Mouse (Mus musculus) lung, postnatal 0 days (tissue): ENCODE measurements at regions not wholly inside any gene's neighbourhood (a gene's known extent, or its start where the extent isn't known, plus 50 kb on each side); places are given as distances from the start of the nearest gene placed in this dataset.

Experiments used
- ATAC-seq: fragments of 200-750 bp; cut with Nextera tagmentation; 2 replicates; pipeline ENCODE4 v1.8.0; 2017; ENCODE audit warnings: moderate library complexity
- DNase-seq: peaks from one replicate; pipeline ENCODE4 v3.0.0-alpha.2; 2016; ENCODE audit warnings: low spot score
- H3K27ac ChIP-seq: fragments of 300-500 bp; sonication (generic); 2 replicates; pipeline ENCODE4 v1.5.1; 2014; ENCODE audit warnings: antibody characterized with exemption, mild to moderate bottlenecking, low read length, mixed read lengths
- H3K27me3 ChIP-seq: fragments of 300-500 bp; sonication (generic); replicated peaks from 2 replicates; pipeline ENCODE4 v1.6.1; 2014; ENCODE audit warnings: low read length, mixed read lengths; ENCODE audit not compliant: insufficient read depth
- H3K36me3 ChIP-seq: fragments of 300-500 bp; sonication (generic); 2 replicates; pipeline ENCODE4 v1.6.1; 2014; ENCODE audit warnings: low read length, mixed read lengths; ENCODE audit not compliant: insufficient read depth
- H3K4me1 ChIP-seq: fragments of 300-500 bp; sonication (generic); 2 replicates; pipeline ENCODE4 v1.6.1; 2014; ENCODE audit warnings: antibody characterized with exemption, low read depth, low read length, mixed read lengths; ENCODE audit not compliant: insufficient read depth
- H3K4me2 ChIP-seq: fragments of 300-500 bp; sonication (generic); replicated peaks from 2 replicates; pipeline ENCODE4 v1.6.1; 2014; ENCODE audit warnings: low read depth, mild to moderate bottlenecking, low read length, moderate library complexity, mixed read lengths
- H3K4me3 ChIP-seq: fragments of 300-500 bp; sonication (generic); 2 replicates; pipeline ENCODE4 v1.5.1; 2014; ENCODE audit warnings: low read depth, low read length
- H3K9ac ChIP-seq: fragments of 300-500 bp; sonication (generic); replicated peaks from 2 replicates; pipeline ENCODE4 v1.6.1; 2014; ENCODE audit warnings: low read depth, mild to moderate bottlenecking
- H3K9me3 ChIP-seq: fragments of 300-500 bp; sonication (generic); 2 replicates; pipeline ENCODE4 v1.6.1; 2016; ENCODE audit warnings: low read length, mixed read lengths
- CTCF ChIP-seq: IDR thresholded peaks from 2 replicates; pipeline ENCODE4 v1.5.1; 2016; ENCODE audit warnings: antibody characterized with exemption, mild to moderate bottlenecking
- EP300 ChIP-seq: IDR thresholded peaks from 2 replicates; pipeline ENCODE4 v1.6.1; 2016; ENCODE audit warnings: antibody characterized with exemption, mild to moderate bottlenecking, control low read depth
- WGBS: fragments of 180-500 bp; shearing (Covaris S2); extraction: QIAGEN DNeasy Blood & Tissue Kit; methylation state at CpG from one replicate; pipeline ENCODE4 v1.1.7; 2014; 5-methylcytosine and 5-hydroxymethylcytosine counted together

- Histone ChIP-seq H3K4me2 (no peak overlapping the region), H3K9me3 (no peaks in the 10 kb centered on the region)
- TF ChIP-seq EP300: no peak
- no peak for TF ChIP-seq CTCF
These were observed 75.9 kb upstream of the Sox9 start for GRCm38 (mm10) chr11:112706091-112706490.

GRCm38 (mm10) chr11:112708119-112708730 lies 73.8 kb upstream of the Sox9 start:
- TF ChIP-seq CTCF: no peak
- TF ChIP-seq EP300: no peak
- H3K4me2 ChIP-seq: no peak overlapping the region
- H3K27ac ChIP-seq: no peak overlapping the region
- H3K4me1 ChIP-seq: no peaks in the 10 kb centered on the region
- no peaks in the 10 kb centered on the region for H3K36me3 ChIP-seq
- no peak for DNase-seq
- H3K9me3 ChIP-seq: no peaks in the 10 kb centered on the region
- no peaks in the 10 kb centered on the region for H3K27me3 ChIP-seq
- no peak for ATAC-seq
- 48% methylated on average over 11 of the region's 11 CpGs for WGBS
- H3K9ac ChIP-seq: no peak overlapping the region
- no peak overlapping the region for H3K4me3 ChIP-seq

More at GRCm38 (mm10) chr11:112706091-112706490, 75.9 kb upstream of the Sox9 start:
- Histone ChIP-seq H3K4me1 (no peaks in the 10 kb centered on the region), H3K36me3 (no peaks in the 10 kb centered on the region), H3K9ac (no peak overlapping the region), H3K27me3 (no peaks in the 10 kb centered on the region), H3K4me3 (no peak overlapping the region), H3K27ac (no peak overlapping the region)
- WGBS: 74% methylated on average over 10 of the region's 10 CpGs
- ATAC-seq (no peak), DNase-seq (no peak)

GRCm38 (mm10) chr11:112711656-112712055 lies 70.4 kb upstream of the Sox9 start:
- WGBS: 51% methylated on average over 5 of the region's 5 CpGs
- no peak overlapping the region for H3K4me3 ChIP-seq
- no peak for DNase-seq

GRCm38 (mm10) chr11:112718547-112718946 lies 63.5 kb upstream of the Sox9 start:
- Histone ChIP-seq H3K9me3 (no peaks in the 10 kb centered on the region), H3K9ac (no peak overlapping the region), H3K4me3 (no peak overlapping the region), H3K36me3 (no peaks in the 10 kb centered on the region), H3K4me2 (no peak overlapping the region), H3K4me1 (no peaks in the 10 kb centered on the region), H3K27ac (no peak overlapping the region), H3K27me3 (no peaks in the 10 kb centered on the region)
- WGBS: 79% methylated on average over 2 of the region's 2 CpGs
- TF ChIP-seq EP300 (no peak), CTCF (peak; percentile 27)
- no peak for ATAC-seq
- DNase-seq: no peak

More at GRCm38 (mm10) chr11:112711656-112712055, 70.4 kb upstream of the Sox9 start:
- no peak for ATAC-seq
- TF ChIP-seq EP300 (no peak), CTCF (no peak)
- Histone ChIP-seq H3K27ac (no peak overlapping the region), H3K4me1 (no peaks in the 10 kb centered on the region), H3K9me3 (no peaks in the 10 kb centered on the region), H3K36me3 (no peaks in the 10 kb centered on the region), H3K9ac (no peak overlapping the region), H3K27me3 (no peaks in the 10 kb centered on the region), H3K4me2 (no peak overlapping the region)

GRCm38 (mm10) chr11:112720652-112721051 lies 61.4 kb upstream of the Sox9 start:
- H3K9ac ChIP-seq: no peak overlapping the region
- no peak overlapping the region for H3K4me3 ChIP-seq
- no peaks in the 10 kb centered on the region for H3K9me3 ChIP-seq
- 72% methylated on average over 4 of the region's 4 CpGs for WGBS
- no peaks in the 10 kb centered on the region for H3K36me3 ChIP-seq
- no peaks in the 10 kb centered on the region for H3K27me3 ChIP-seq
- DNase-seq (no peak), ATAC-seq (no peak)
- H3K4me1 ChIP-seq: no peaks in the 10 kb centered on the region
- H3K27ac ChIP-seq: no peak overlapping the region
- no peak overlapping the region for H3K4me2 ChIP-seq
- TF ChIP-seq CTCF: no peak
- no peak for TF ChIP-seq EP300

- 10% methylated on average over 4 of the region's 4 CpGs for WGBS
- ATAC-seq: no peak
These were observed 59.1 kb upstream of the Sox9 start for GRCm38 (mm10) chr11:112722936-112723335.

More at GRCm38 (mm10) chr11:112722936-112723335, 59.1 kb upstream of the Sox9 start:
- no peak for TF ChIP-seq EP300
- TF ChIP-seq CTCF: no peak
- no peak overlapping the region for H3K27ac ChIP-seq
- DNase-seq: no peak
- no peak overlapping the region for H3K4me3 ChIP-seq
- H3K27me3 ChIP-seq: no peaks in the 10 kb centered on the region
- no peak overlapping the region for H3K4me2 ChIP-seq
- no peaks in the 10 kb centered on the region for H3K4me1 ChIP-seq
- no peaks in the 10 kb centered on the region for H3K9me3 ChIP-seq
- H3K36me3 ChIP-seq: no peaks in the 10 kb centered on the region
- H3K9ac ChIP-seq: no peak overlapping the region
